Mouse (Mus musculus) cerebellum, adult 2 months (tissue): ENCODE results near the gene Krtap10-4. TPM values are rescaled to one million over a fixed set of nuclear protein-coding genes. Genes with fewer than 3 reads are reported as not detected.
A peak's percentile ranks its signal among the peaks of the same experiment; 100 is the strongest.

Source experiments
- DNase-seq, 2 experiments: peaks; one replicate each; pipeline ENCODE4 v3.0.0; 2021
- H3K27ac ChIP-seq: fragments of 200-500 bp; 2 replicates; pipeline ENCODE4 v1.5.1; 2012; ENCODE audit warnings: low read length, control low read depth, inconsistent platforms; ENCODE audit not compliant: insufficient read depth
- H3K27me3 ChIP-seq: fragments of 200-500 bp; 2 replicates; pipeline ENCODE4 v1.6.1; 2012; ENCODE audit warnings: inconsistent platforms, mild to moderate bottlenecking, low read length, moderate library complexity; ENCODE audit not compliant: control insufficient read depth, insufficient read depth
- H3K4me1 ChIP-seq: fragments of 200-500 bp; 2 replicates; pipeline ENCODE4 v1.6.1; 2011; ENCODE audit warnings: low read length; ENCODE audit not compliant: control insufficient read depth, insufficient read depth
- H3K4me3 ChIP-seq: fragments of 200-500 bp; replicated peaks from 2 replicates; pipeline ENCODE3; 2011; ENCODE audit warnings: mild to moderate bottlenecking, low read depth, low read length, control low read depth; ENCODE audit not compliant: insufficient read depth
- CTCF ChIP-seq: fragments of 200-500 bp; IDR thresholded peaks from 2 replicates; pipeline ENCODE4 v1.5.1; 2011; ENCODE audit warnings: low read depth, mild to moderate bottlenecking, control low read depth, low read length, moderate library complexity, borderline replicate concordance; ENCODE audit not compliant: insufficient read depth
- POLR2A ChIP-seq: fragments of 200-500 bp; IDR thresholded peaks from 2 replicates; pipeline ENCODE4 v1.6.1; 2011; ENCODE audit warnings: low read length, control low read depth, borderline replicate concordance; ENCODE audit not compliant: insufficient read depth
- WGBS: fragments of 180-500 bp; shearing (Covaris S2); methylation state at CpG from one replicate; pipeline ENCODE4 v1.1.7; 2018; 5-methylcytosine and 5-hydroxymethylcytosine counted together
- polyA plus RNA-seq: library from polyadenylated mRNA; depleted of rRNA; stranded (reverse); fragments of >200 nt; gene quantifications from 2 replicates; pipeline ENCODE4 v1.2.3, GENCODE M21; 2012; rRNA removed

The Krtap10-4 gene
- not detected in 2 replicates for polyA plus RNA-seq

DNA sequence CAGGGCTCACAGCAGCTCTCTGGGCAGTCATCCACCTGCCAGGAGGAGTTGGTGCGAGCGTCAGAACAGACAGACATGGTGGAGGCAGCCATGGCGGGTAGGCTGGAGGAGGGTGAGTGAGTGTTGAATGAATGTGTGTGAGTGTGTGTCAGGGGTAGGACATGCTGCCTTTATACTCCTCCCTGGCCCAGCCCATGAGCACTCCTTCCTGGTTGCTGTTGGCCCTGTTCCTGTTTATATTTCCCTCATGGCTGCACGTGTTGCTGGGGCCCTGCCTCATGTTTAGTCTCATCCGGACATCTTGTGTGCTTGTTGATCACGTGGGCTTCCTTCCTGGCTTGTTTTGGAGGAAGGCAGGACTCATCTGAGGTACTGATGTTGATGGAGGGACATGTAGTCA, at the start of gene Krtap10-4:
Krtap10-4 (minus strand) TSS at position 145 of the 400 bp plus-strand sequence.
- DNase-seq = no peak
- no peak for TF ChIP-seq CTCF
- TF ChIP-seq POLR2A = no peak
- Histone ChIP-seq H3K27ac (no peak within 1 kb of the TSS), H3K4me1 (no peaks in the 10 kb centered on the region), H3K27me3 (no peaks in the 10 kb centered on the region), H3K4me3 (no peak within 1 kb of the TSS)
- 52% methylated on average over 6 of the region's 6 CpGs for WGBS

DNA sequence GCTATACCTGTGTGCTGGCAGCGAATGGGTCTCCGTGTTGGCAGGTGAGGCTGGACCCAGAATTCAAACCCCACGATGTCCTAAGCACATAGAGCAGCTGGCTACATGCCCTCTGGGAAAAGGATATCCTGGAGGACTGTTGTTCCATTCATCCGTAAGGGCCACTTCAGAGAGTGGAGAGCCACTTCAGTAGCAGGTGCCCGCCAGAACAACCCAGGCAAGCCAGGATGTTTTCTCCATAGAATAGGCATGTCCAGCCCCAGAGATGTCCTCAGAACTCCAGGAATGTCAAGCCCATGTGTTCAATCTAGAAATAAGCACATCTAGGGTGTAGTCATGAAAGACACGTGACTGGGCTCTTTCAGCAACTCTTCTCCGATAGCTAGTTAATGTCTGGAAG, 42.8 kb upstream of the Krtap10-4 start:
- WGBS = 80% methylated on average over 7 of the region's 7 CpGs
- DNase-seq = no peak
- Histone ChIP-seq H3K27me3 (no peaks in the 10 kb centered on the region), H3K4me1 (peaks cover under 1% of the 10 kb centered on the region; the same call in 1 of the 2 replicates), H3K27ac (no peak overlapping the region), H3K4me3 (no peak overlapping the region)
- no peak for TF ChIP-seq CTCF
- TF ChIP-seq POLR2A = no peak

DNA sequence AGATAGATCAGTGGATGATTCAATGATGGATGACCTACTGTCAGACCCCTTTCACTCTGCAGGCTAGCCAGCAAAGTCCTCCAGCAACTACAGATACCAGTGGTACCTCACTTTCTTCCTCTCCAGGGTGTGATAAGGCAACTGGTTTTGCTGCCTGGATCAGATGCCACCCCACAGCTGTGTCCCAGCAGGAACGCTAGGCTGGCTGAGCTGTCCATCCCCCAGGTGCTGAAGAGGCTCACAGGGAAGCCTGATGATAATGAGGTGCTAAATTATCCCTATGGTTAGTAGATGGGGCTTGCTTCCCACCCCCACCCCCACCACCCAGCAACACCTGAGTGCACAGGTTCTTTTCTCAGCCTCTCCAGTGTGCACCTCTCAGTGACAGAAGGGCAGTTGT, 40.7 kb upstream of the Krtap10-4 start:
- Histone ChIP-seq H3K27ac (no peak overlapping the region), H3K4me3 (no peak overlapping the region), H3K4me1 (peaks cover 4% of the 10 kb centered on the region; the same call in 1 of the 2 replicates), H3K27me3 (no peaks in the 10 kb centered on the region)
- WGBS = 35% methylated on average over 1 of the region's 1 CpGs
- no peak for TF ChIP-seq POLR2A
- no peak for TF ChIP-seq CTCF
- no peak for DNase-seq

DNA sequence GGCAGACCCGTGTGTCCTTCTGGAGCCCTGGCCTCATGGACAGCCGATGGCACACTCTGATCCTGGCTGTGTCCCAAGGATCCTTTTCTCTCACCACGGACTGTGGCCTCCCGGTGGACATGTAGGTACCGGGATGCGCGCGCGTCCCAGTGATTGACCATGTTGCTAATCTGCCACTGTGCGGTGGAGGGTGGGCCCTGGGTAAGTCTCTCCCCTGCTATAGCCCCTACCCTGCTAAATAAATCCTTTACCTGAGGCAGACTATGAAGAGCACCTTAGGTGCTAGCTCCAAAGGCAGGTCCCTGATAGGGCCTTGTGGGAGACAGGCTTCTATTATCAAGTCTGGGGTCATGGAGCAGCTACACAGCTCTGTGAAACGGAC, 37.9 kb upstream of the Krtap10-4 start:
- WGBS = 34% methylated on average over 11 of the region's 11 CpGs
- peak in 1 of 2 experiments; percentile 25 for DNase-seq
- peak overlapping the region; percentile 31 for H3K4me3 ChIP-seq
- no peaks in the 10 kb centered on the region for H3K27me3 ChIP-seq
- no peak overlapping the region for H3K27ac ChIP-seq
- peaks cover 4% of the 10 kb centered on the region; the same call in 1 of the 2 replicates for H3K4me1 ChIP-seq
- TF ChIP-seq POLR2A = no peak
- no peak for TF ChIP-seq CTCF

DNA sequence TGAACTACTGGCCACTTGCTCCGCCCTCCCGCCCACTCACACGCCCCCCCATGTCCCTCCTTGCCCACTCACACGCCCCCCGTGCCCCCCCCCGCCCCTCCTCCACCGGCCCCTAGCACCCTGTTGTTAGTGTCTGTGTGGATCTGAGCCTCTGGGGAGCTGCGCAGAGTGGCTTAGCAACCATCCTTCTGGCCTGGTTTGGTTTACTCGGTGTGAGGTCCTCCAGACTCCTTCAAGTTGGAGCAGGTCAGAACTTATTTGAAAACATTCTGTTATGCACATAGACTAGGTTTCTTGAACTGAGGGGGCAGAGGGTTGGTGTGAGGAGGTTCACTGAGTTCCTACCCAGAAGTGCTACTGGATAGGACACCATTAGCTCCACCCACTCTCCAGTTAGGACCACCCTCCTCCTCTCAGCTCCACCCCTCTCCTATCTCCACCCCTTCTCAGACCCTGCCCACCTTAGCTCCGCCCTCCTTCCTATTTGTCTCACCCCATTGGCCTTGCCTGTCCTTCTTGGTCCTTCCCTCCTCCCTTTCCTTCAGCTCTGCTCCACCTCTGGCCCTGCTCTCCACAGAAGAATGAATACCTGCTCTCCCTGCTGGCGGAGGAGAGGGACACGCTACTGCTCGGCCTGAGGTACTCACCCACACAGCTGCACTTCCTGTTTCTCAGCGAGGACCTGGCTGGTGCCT, 37.3 kb upstream of the Krtap10-4 start:
- peak; percentile 21 to 25 for DNase-seq
- H3K4me3 ChIP-seq = peak overlapping the region; percentile 31
- H3K27me3 ChIP-seq = no peaks in the 10 kb centered on the region
- TF ChIP-seq CTCF = no peak
- no peak overlapping the region for H3K27ac ChIP-seq
- 37% methylated on average over 13 of the region's 14 CpGs for WGBS
- peaks cover 4% of the 10 kb centered on the region; the same call in 1 of the 2 replicates for H3K4me1 ChIP-seq

DNA sequence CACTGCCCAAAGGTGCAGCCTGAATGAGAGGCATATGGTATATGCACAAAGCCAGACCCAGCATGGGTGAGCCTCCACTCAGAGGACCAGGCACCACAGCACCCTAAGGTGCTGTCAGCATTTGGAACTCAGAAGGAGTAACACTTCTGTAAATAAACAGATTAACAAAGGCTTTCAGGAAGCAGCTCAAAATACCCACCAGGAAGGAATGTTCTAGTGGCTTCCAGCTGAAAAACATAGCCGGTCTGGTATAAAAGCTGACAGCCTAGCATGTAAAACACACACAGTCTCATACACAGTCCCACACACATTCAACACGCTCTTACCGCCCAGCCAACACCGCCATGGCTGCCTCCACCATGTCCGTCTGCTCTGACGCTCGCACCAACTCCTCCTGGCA, 34.8 kb upstream of the Krtap10-4 start, which contains the start of gene Gm3285:
Gm3285 (plus strand) TSS at position 301 of the 400 bp plus-strand sequence.
- WGBS = 23% methylated on average over 7 of the region's 7 CpGs
- Histone ChIP-seq H3K4me1 (peaks cover 4% of the 10 kb centered on the region; the same call in 1 of the 2 replicates), H3K27me3 (no peaks in the 10 kb centered on the region), H3K4me3 (no peak within 1 kb of the TSS), H3K27ac (no peak within 1 kb of the TSS)
- no peak for TF ChIP-seq CTCF
- DNase-seq = no peak

DNA sequence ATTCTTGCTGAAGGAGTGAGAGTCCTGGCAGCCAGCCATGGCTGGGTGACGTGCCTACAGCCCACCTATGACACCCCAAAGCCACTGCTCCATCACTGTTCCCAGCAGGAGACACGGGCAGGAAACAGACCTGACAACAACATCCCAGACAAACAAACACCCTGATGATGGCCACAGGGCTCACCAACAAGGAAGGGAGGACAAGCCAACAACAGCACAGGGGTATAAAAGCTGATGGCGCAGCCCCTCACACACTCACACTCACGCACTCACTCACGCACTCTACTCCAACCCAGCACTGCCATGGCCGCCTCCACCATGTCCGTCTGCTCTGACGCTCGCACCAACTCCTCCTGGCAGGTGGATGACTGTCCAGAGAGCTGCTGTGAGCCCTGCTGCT, 25.7 kb upstream of the Krtap10-4 start, which contains the start of gene Gm10318:
Gm10318 (plus strand) TSS at position 301 of the 400 bp plus-strand sequence.
- no peaks in the 10 kb centered on the region for H3K4me1 ChIP-seq
- H3K27ac ChIP-seq = no peak within 1 kb of the TSS
- no peak for DNase-seq
- H3K27me3 ChIP-seq = no peaks in the 10 kb centered on the region
- no peak within 1 kb of the TSS for H3K4me3 ChIP-seq
- TF ChIP-seq CTCF (no peak), POLR2A (no peak)
- WGBS = 58% methylated on average over 9 of the region's 9 CpGs

DNA sequence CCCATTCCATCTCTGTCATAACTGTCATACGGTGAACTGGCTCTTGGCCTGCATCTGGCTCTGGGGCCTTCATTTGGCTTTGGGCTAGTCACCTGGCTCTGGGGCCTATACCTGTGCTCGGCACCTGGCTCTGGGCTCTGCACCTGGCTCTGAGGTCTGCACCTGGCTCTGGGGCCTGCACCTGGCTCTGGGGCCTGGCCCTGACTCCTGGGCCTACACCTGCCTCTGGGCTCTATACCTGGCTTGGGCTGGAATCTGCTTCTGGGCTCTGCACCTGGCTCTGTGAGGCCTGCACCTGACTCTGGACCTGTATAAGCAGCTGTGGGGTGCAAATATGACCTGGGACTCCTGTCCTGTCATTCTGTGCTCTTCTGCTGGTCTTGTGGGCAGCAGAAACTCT, 20.6 kb upstream of the Krtap10-4 start:
- Histone ChIP-seq H3K27me3 (no peaks in the 10 kb centered on the region), H3K27ac (no peak overlapping the region), H3K4me1 (no peaks in the 10 kb centered on the region), H3K4me3 (no peak overlapping the region)
- TF ChIP-seq POLR2A = no peak
- TF ChIP-seq CTCF = no peak
- 83% methylated on average over 2 of the region's 2 CpGs for WGBS
- DNase-seq = no peak

DNA sequence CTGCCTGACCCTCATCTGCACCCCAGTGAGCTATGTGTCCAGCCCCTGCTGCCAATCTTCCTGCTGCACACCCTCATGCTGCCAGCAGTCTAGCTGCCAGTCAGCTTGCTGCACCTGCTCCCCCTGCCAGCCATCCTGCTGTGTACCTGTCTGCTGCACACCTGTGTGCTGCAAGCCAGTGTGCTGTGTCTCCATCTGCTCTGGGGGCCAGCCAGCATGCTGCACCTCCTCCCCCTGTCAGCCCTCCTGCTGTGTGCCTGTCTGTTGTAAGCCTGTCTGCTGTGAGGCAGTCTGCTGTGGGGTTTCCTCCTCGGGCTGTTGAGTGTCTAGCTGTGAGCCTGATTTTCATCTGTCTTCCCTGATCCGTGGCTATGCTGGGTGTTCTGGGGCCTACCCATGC, 20.1 kb upstream of the Krtap10-4 start:
- no peak overlapping the region for H3K4me3 ChIP-seq
- DNase-seq = peak; percentile 37 to 49
- WGBS = 4% methylated on average over 2 of the region's 2 CpGs

More for the DNA sequence above, 20.1 kb upstream of the Krtap10-4 start:
- TF ChIP-seq POLR2A (no peak), CTCF (no peak)
- Histone ChIP-seq H3K27ac (no peak overlapping the region), H3K27me3 (no peaks in the 10 kb centered on the region), H3K4me1 (no peaks in the 10 kb centered on the region)
